Mouse (Mus musculus) liver, embryonic 16.5 days (tissue): ENCODE measurements around the gene Esrp2. TPM values are rescaled to one million over a fixed set of nuclear protein-coding genes. Genes with fewer than 3 reads are reported as not detected.
A peak's percentile ranks its signal among the peaks of the same experiment; 100 is the strongest.

Experiments
- ATAC-seq: fragments of 200-750 bp; cut with Nextera tagmentation; 2 replicates; pipeline ENCODE4 v1.8.0; 2017; ENCODE audit warnings: low read depth, mild to moderate bottlenecking, moderate number of reproducible peaks, moderate library complexity
- H3K27ac ChIP-seq: fragments of 300-500 bp; sonication (generic); 2 replicates; pipeline ENCODE4 v1.5.1; 2014; ENCODE audit warnings: mild to moderate bottlenecking, low read length
- H3K27me3 ChIP-seq: fragments of 300-500 bp; sonication (generic); 2 replicates; pipeline ENCODE4 v1.6.1; 2014; ENCODE audit warnings: low read depth, low read length, mixed read lengths; ENCODE audit not compliant: control insufficient read depth, insufficient read depth
- H3K36me3 ChIP-seq: fragments of 300-500 bp; sonication (generic); 2 replicates; pipeline ENCODE4 v1.6.1; 2014; ENCODE audit warnings: mild to moderate bottlenecking; ENCODE audit not compliant: control insufficient read depth, insufficient read depth
- H3K4me1 ChIP-seq: fragments of 300-500 bp; sonication (generic); 2 replicates; pipeline ENCODE4 v1.6.1; 2014; ENCODE audit warnings: low read depth, low read length, mixed read lengths; ENCODE audit not compliant: control insufficient read depth
- H3K4me2 ChIP-seq: fragments of 300-500 bp; sonication (generic); 2 replicates; pipeline ENCODE4 v1.6.1; 2014; ENCODE audit warnings: low read depth, low read length, mixed read lengths
- H3K4me3 ChIP-seq: fragments of 300-500 bp; sonication (generic); 2 replicates; pipeline ENCODE4 v1.5.1; 2014; ENCODE audit warnings: low read depth, mild to moderate bottlenecking, low read length
- H3K9ac ChIP-seq: fragments of 300-500 bp; sonication (generic); 2 replicates; pipeline ENCODE4 v1.6.1; 2014; ENCODE audit warnings: low read depth, low read length
- H3K9me3 ChIP-seq: fragments of 300-500 bp; sonication (generic); replicated peaks from 2 replicates; pipeline ENCODE4 v1.6.1; 2016; ENCODE audit warnings: low read length; ENCODE audit not compliant: control insufficient read depth
- WGBS: fragments of 180-500 bp; shearing (Covaris S2); extraction: QIAGEN DNeasy Blood & Tissue Kit; methylation state at CpG from one replicate; pipeline ENCODE4 v1.1.7; 2014; ENCODE audit not compliant: insufficient replicate concordance; 5-methylcytosine and 5-hydroxymethylcytosine counted together
- polyA plus RNA-seq: library from polyadenylated mRNA; unstranded; fragments of >200 nt; fragmentation: Nextera tagmentation; extraction: Ambion mirVana; gene quantifications from 2 replicates; pipeline ENCODE4 v1.2.1, GENCODE M21; 2015

Esrp2 gene
- polyA plus RNA-seq, 1 experiment from 2014 or later: 20.1 TPM

GRCm38 (mm10) chr8:106169017-106169933, 32.5 kb upstream of the Esrp2 start:
- no peaks in the 10 kb centered on the region for H3K9me3 ChIP-seq
- peaks cover 17% of the 10 kb centered on the region for H3K4me1 ChIP-seq
- peak overlapping the region; percentile 99 for H3K4me2 ChIP-seq
- H3K27ac ChIP-seq: no peak overlapping the region
- H3K36me3 ChIP-seq: no peaks in the 10 kb centered on the region
- WGBS: 2% methylated on average over 54 of the region's 54 CpGs
- peak overlapping the region; percentile 67 for H3K9ac ChIP-seq
- peak overlapping the region; percentile 74 for H3K4me3 ChIP-seq
- peaks cover 9% of the 10 kb centered on the region for H3K27me3 ChIP-seq
- peak; percentile 55 for ATAC-seq

- H3K36me3 ChIP-seq: no peaks in the 10 kb centered on the region
- under 1% methylated on average over 59 of the region's 59 CpGs for WGBS
- H3K4me2 ChIP-seq: peak within 1 kb of the TSS; percentile 99
- ATAC-seq: peak; percentile 88
- 0 out of 2 replicates have a peak within 1 kb of the TSS, but pooled peaks have one; percentile 8 for H3K27ac ChIP-seq
- peaks cover 9% of the 10 kb centered on the region for H3K27me3 ChIP-seq
- H3K4me3 ChIP-seq: peak within 1 kb of the TSS; percentile 74
- no peaks in the 10 kb centered on the region for H3K9me3 ChIP-seq
- H3K9ac ChIP-seq: peak within 1 kb of the TSS; percentile 67
- peaks cover 17% of the 10 kb centered on the region for H3K4me1 ChIP-seq
Observed at GRCm38 (mm10) chr8:106168356-106169016, 31.7 kb upstream of the Esrp2 start, which contains the start of gene Slc7a6. Slc7a6 (plus strand) TSS chr8:106168857.

GRCm38 (mm10) chr8:106165460-106165859, 28.7 kb upstream of the Esrp2 start:
- no peak overlapping the region for H3K9ac ChIP-seq
- no peaks in the 10 kb centered on the region for H3K36me3 ChIP-seq
- no peak overlapping the region for H3K27ac ChIP-seq
- no peak overlapping the region for H3K4me3 ChIP-seq
- no peak for ATAC-seq
- H3K4me1 ChIP-seq: peaks cover 17% of the 10 kb centered on the region
- H3K4me2 ChIP-seq: no peak overlapping the region
- peaks cover 9% of the 10 kb centered on the region for H3K27me3 ChIP-seq
- WGBS: 26% methylated on average over 4 of the region's 4 CpGs
- no peaks in the 10 kb centered on the region for H3K9me3 ChIP-seq

- Histone ChIP-seq H3K9ac (no peak overlapping the region), H3K36me3 (no peaks in the 10 kb centered on the region), H3K4me1 (peaks cover 3% of the 10 kb centered on the region), H3K4me2 (no peak overlapping the region), H3K9me3 (no peaks in the 10 kb centered on the region), H3K27me3 (peaks cover 3% of the 10 kb centered on the region; the same call in 1 of the 2 replicates), H3K4me3 (no peak overlapping the region), H3K27ac (no peak overlapping the region)
- WGBS: 79% methylated on average over 9 of the region's 9 CpGs
- no peak for ATAC-seq
Observed at GRCm38 (mm10) chr8:106163251-106163650, 26.5 kb upstream of the Esrp2 start.

- Histone ChIP-seq H3K27me3 (no peaks in the 10 kb centered on the region), H3K4me2 (no peak overlapping the region), H3K36me3 (no peaks in the 10 kb centered on the region), H3K4me3 (no peak overlapping the region), H3K9ac (no peak overlapping the region), H3K9me3 (no peaks in the 10 kb centered on the region), H3K4me1 (no peaks in the 10 kb centered on the region), H3K27ac (no peak overlapping the region)
- 83% methylated on average over 6 of the region's 6 CpGs for WGBS
- no peak for ATAC-seq
Observed at GRCm38 (mm10) chr8:106159876-106160275, 23.1 kb upstream of the Esrp2 start.

GRCm38 (mm10) chr8:106158381-106158780, 21.6 kb upstream of the Esrp2 start:
- Histone ChIP-seq H3K4me3 (no peak overlapping the region), H3K36me3 (no peaks in the 10 kb centered on the region), H3K27me3 (no peaks in the 10 kb centered on the region), H3K27ac (no peak overlapping the region), H3K9me3 (no peaks in the 10 kb centered on the region), H3K4me2 (no peak overlapping the region), H3K4me1 (peaks cover 3% of the 10 kb centered on the region), H3K9ac (no peak overlapping the region)
- no peak for ATAC-seq
- 80% methylated on average over 10 of the region's 10 CpGs for WGBS

GRCm38 (mm10) chr8:106157419-106157818, 20.6 kb upstream of the Esrp2 start:
- no peak overlapping the region for H3K4me3 ChIP-seq
- H3K36me3 ChIP-seq: no peaks in the 10 kb centered on the region
- no peak for ATAC-seq
- no peaks in the 10 kb centered on the region for H3K9me3 ChIP-seq
- WGBS: 26% methylated on average over 1 of the region's 1 CpGs
- H3K4me2 ChIP-seq: no peak overlapping the region
- H3K9ac ChIP-seq: no peak overlapping the region
- H3K27me3 ChIP-seq: no peaks in the 10 kb centered on the region
- peaks cover 6% of the 10 kb centered on the region for H3K4me1 ChIP-seq
- H3K27ac ChIP-seq: no peak overlapping the region

GRCm38 (mm10) chr8:106152876-106153275, 16.1 kb upstream of the Esrp2 start:
- no peaks in the 10 kb centered on the region for H3K9me3 ChIP-seq
- H3K27me3 ChIP-seq: no peaks in the 10 kb centered on the region
- H3K27ac ChIP-seq: no peak overlapping the region
- peaks cover 15% of the 10 kb centered on the region for H3K4me1 ChIP-seq
- WGBS: 16% methylated on average over 4 of the region's 4 CpGs
- H3K9ac ChIP-seq: no peak overlapping the region
- no peak overlapping the region for H3K4me2 ChIP-seq
- no peak for ATAC-seq
- no peaks in the 10 kb centered on the region for H3K36me3 ChIP-seq
- no peak overlapping the region for H3K4me3 ChIP-seq

- Histone ChIP-seq H3K9me3 (no peaks in the 10 kb centered on the region), H3K27me3 (no peaks in the 10 kb centered on the region), H3K9ac (no peak overlapping the region; the same call in 1 of the 2 replicates), H3K36me3 (no peaks in the 10 kb centered on the region), H3K27ac (no peak overlapping the region), H3K4me3 (peak overlapping the region; percentile 72), H3K4me2 (peak overlapping the region; percentile 80), H3K4me1 (peaks cover 15% of the 10 kb centered on the region)
- WGBS: 63% methylated on average over 9 of the region's 9 CpGs
- ATAC-seq: no peak
Observed at GRCm38 (mm10) chr8:106151041-106151440, 14.3 kb upstream of the Esrp2 start.
